Mouse (Mus musculus) heart, adult 2 months (tissue): ENCODE data around the gene Cir1.

Experiments used
- CTCF ChIP-seq: fragments of 200-600 bp; IDR thresholded peaks from 2 replicates; pipeline ENCODE4 v1.8.1; 2022; ENCODE audit warnings: antibody characterized with exemption, mild to moderate bottlenecking, moderate library complexity
- POLR2A ChIP-seq: fragments of 200-500 bp; IDR thresholded peaks from 2 replicates; pipeline ENCODE4 v1.6.1; 2011; ENCODE audit warnings: mild to moderate bottlenecking, low read depth, low read length, control low read depth; ENCODE audit not compliant: insufficient read depth

GRCm38 (mm10) chr2:73298154-73298553, 14.3 kb downstream of the Cir1 start:
- no peak for TF ChIP-seq POLR2A
- no peak for TF ChIP-seq CTCF
